Mouse (Mus musculus) ES-Bruce4 (cell line): ENCODE measurements around the gene Duox2. TPM values are rescaled to one million over a fixed set of nuclear protein-coding genes. Genes with fewer than 3 reads are reported as not detected.

Experiments used
- H3K27ac ChIP-seq: 2 replicates; pipeline ENCODE4 v1.5.1; 2012; ENCODE audit warnings: low read length, inconsistent platforms; ENCODE audit not compliant: insufficient read depth
- H3K27me3 ChIP-seq: 2 replicates; pipeline ENCODE4 v1.6.1; 2012; ENCODE audit warnings: mild to moderate bottlenecking, low read length, inconsistent platforms; ENCODE audit not compliant: control insufficient read depth, poor library complexity, insufficient read depth, severe bottlenecking
- H3K36me3 ChIP-seq: 2 replicates; pipeline ENCODE4 v1.6.1; 2012; ENCODE audit warnings: inconsistent platforms, mild to moderate bottlenecking, low read length, moderate library complexity; ENCODE audit not compliant: control insufficient read depth, poor library complexity, insufficient read depth, severe bottlenecking
- H3K4me1 ChIP-seq: one replicate; pipeline ENCODE4 v1.8.1; 2011; ENCODE audit warnings: low read length; ENCODE audit not compliant: control insufficient read depth, insufficient read depth
- H3K4me3 ChIP-seq: 2 replicates; pipeline ENCODE4 v1.5.1; 2011; ENCODE audit warnings: low read depth, mild to moderate bottlenecking, low read length
- H3K9ac ChIP-seq: 2 replicates; pipeline ENCODE4 v1.6.1; 2012; ENCODE audit warnings: low read depth, mild to moderate bottlenecking, inconsistent platforms; ENCODE audit not compliant: poor library complexity, severe bottlenecking
- H3K9me3 ChIP-seq: replicated peaks from 2 replicates; pipeline ENCODE4 v1.6.1; 2012; ENCODE audit warnings: mild to moderate bottlenecking, low read length, inconsistent platforms; ENCODE audit not compliant: control insufficient read depth, poor library complexity, insufficient read depth, severe bottlenecking
- CTCF ChIP-seq: IDR thresholded peaks from one replicate; pipeline ENCODE4 v1.8.1; 2011; ENCODE audit warnings: low read depth, low read length
- EP300 ChIP-seq: IDR thresholded peaks from 2 replicates; pipeline ENCODE4 v1.6.1; 2011; ENCODE audit warnings: low read depth, low read length; ENCODE audit not compliant: insufficient read depth
- POLR2A ChIP-seq: IDR thresholded peaks from one replicate; pipeline ENCODE4 v1.8.1; 2011; ENCODE audit warnings: low read length; ENCODE audit not compliant: insufficient read depth
- polyA plus RNA-seq: library from polyadenylated mRNA; stranded (reverse); fragments of >200 nt; gene quantifications from 2 replicates; pipeline ENCODE4 v1.2.4, GENCODE M21; 2011; ENCODE audit warnings: low read depth; ENCODE audit not compliant: missing spikeins, insufficient read depth, insufficient read length

The Duox2 gene
- polyA plus RNA-seq, 1 experiment, result not detected

DNA sequence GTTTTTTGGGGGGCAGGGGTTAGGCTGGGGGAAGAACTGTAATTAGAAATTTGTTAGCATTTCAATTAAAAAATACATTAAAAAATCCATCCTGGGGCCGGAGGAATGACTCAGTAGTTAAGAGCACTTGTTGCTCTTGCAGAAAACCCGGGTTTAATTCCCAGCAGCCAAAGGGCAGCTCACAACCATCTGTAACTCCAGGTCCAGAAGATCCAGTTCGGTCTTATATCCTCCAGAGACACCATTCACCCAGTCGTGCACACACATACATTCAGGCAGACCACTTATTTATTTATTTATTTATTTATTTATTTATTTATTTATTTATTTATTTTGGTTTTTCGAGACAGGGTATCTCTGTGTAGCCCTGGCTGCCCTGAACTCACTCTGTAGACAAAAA lies 64.9 kb downstream of the Duox2 start:
- Histone ChIP-seq H3K9ac (0 out of 2 replicates have a peak overlapping the region, but pooled peaks have one; percentile 12), H3K9me3 (no peaks in the 10 kb centered on the region), H3K36me3 (no peaks in the 10 kb centered on the region), H3K4me3 (no peak overlapping the region), H3K4me1 (no peaks in the 10 kb centered on the region), H3K27me3 (no peaks in the 10 kb centered on the region; the same call in 1 of the 2 replicates), H3K27ac (no peak overlapping the region)
- TF ChIP-seq CTCF, result no peak
- no peak for TF ChIP-seq EP300
- no peak for TF ChIP-seq POLR2A

DNA sequence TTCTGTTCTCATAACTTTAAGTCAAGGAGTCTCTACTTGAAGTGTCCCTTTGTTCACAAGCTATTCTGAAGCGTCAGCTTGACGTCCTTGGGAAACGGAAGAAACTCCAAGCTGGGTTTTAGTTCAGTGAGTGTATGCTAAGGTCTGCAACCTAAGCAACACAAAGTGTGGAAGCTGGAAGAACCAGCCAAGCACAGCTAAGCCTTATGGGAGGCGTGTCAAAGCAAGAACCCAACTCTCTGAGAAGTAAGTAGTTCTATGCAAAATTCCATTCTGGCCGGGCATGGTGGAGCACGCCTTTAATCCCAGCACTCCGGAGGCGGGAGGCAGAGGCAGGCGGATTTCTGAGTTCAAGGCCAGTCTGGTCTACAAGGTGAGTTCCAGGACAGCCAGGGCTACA lies 66.6 kb downstream of the Duox2 start:
- Histone ChIP-seq H3K9me3 (no peaks in the 10 kb centered on the region), H3K27ac (no peak overlapping the region), H3K36me3 (no peaks in the 10 kb centered on the region), H3K27me3 (no peaks in the 10 kb centered on the region; the same call in 1 of the 2 replicates), H3K9ac (no peak overlapping the region), H3K4me3 (no peak overlapping the region), H3K4me1 (no peaks in the 10 kb centered on the region)
- no peak for TF ChIP-seq CTCF
- no peak for TF ChIP-seq POLR2A
- TF ChIP-seq EP300, result no peak

DNA sequence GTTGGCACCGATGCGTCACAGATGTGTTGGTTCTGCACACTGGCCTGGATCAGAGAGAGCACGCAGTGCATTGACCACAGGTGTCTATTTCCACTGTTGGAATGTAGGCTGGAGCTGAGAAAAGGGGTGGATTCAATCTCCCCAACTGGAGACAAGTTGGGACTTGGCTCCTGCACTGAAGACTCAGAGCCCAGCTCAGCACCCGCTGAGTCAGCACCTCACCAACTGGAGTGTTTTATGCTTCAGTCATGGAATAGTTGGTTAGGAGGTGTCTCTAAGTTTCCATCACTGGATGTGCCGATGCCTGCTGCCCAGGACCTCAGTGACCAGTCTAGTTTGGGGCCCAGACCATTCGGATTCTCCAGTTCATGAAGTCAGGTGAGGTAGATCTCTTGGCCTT lies 67.9 kb downstream of the Duox2 start:
- Histone ChIP-seq H3K36me3 (no peaks in the 10 kb centered on the region), H3K4me3 (no peak overlapping the region), H3K9me3 (no peaks in the 10 kb centered on the region), H3K27ac (no peak overlapping the region), H3K27me3 (no peaks in the 10 kb centered on the region), H3K9ac (no peak overlapping the region), H3K4me1 (no peaks in the 10 kb centered on the region)
- TF ChIP-seq EP300, result no peak
- TF ChIP-seq CTCF, result no peak
- no peak for TF ChIP-seq POLR2A

Other genes with a start within 250 kb of the Duox2 start
- 31.5 and 33.3 TPM in 2 replicates for gene Spg11, start 180.1 kb downstream of the Duox2 start, polyA plus RNA-seq
- 116 and 119 TPM in 2 replicates for gene B2m, start 150.8 kb downstream of the Duox2 start, polyA plus RNA-seq
- gene Trim69, start 137.7 kb downstream of the Duox2 start, polyA plus RNA-seq, result 0.43 TPM in 1 of 2 replicates, not detected in the other
- 2.5 and 3.1 TPM in 2 replicates for gene Patl2, start 112.3 kb downstream of the Duox2 start, polyA plus RNA-seq
- gene Terb2, start 112.2 kb downstream of the Duox2 start, polyA plus RNA-seq, result 0.43 and 0.60 TPM in 2 replicates
- 30.0 and 30.5 TPM in 2 replicates for gene Sord, start 63.7 kb downstream of the Duox2 start, polyA plus RNA-seq
- gene Duoxa2, start 451 bp upstream of the Duox2 start, polyA plus RNA-seq, result not detected in 2 replicates
- not detected in 2 replicates for gene Duoxa1, start 15.3 kb upstream of the Duox2 start, polyA plus RNA-seq
- not detected in 2 replicates for gene Duox1, start 17.2 kb upstream of the Duox2 start, polyA plus RNA-seq
- 3.7 and 6.0 TPM in 2 replicates for gene Shf, start 70.7 kb upstream of the Duox2 start, polyA plus RNA-seq
- not detected in 2 replicates for gene Slc28a2, start 128.0 kb upstream of the Duox2 start, polyA plus RNA-seq
- gene Gm14085, start 186.5 kb upstream of the Duox2 start, polyA plus RNA-seq, result not detected in 2 replicates